Mouse (Mus musculus) midbrain, embryonic 11.5 days (tissue): Measurements from ENCODE around the gene Dnah7a. TPM values are rescaled to one million over a fixed set of nuclear protein-coding genes. Genes with fewer than 3 reads are reported as not detected.
"Not testable (repeated sequence)": the region's sequence is repeated elsewhere in the genome, so short reads cannot be mapped to it uniquely, and the experiment has no call there.

Experiments used
- ATAC-seq: fragments of 200-750 bp; cut with Nextera tagmentation; 2 replicates; pipeline ENCODE4 v1.8.0; 2017; ENCODE audit warnings: moderate TSS enrichment, moderate library complexity; ENCODE audit not compliant: low FRiP score
- DNase-seq: peaks from one replicate; pipeline ENCODE4 v3.0.0; 2015; ENCODE audit warnings: low spot score; ENCODE audit errors: missing footprints
- H3K27ac ChIP-seq: fragments of 300-500 bp; sonication (generic); 2 replicates; pipeline ENCODE4 v1.5.1; 2014; ENCODE audit warnings: low read depth, low read length
- H3K27me3 ChIP-seq: fragments of 300-500 bp; sonication (generic); 2 replicates; pipeline ENCODE4 v1.6.1; 2014; ENCODE audit warnings: mild to moderate bottlenecking, low read length, moderate library complexity, mixed read lengths; ENCODE audit not compliant: control insufficient read depth, insufficient read depth
- H3K36me3 ChIP-seq: fragments of 300-500 bp; sonication (generic); 2 replicates; pipeline ENCODE4 v1.6.1; 2014; ENCODE audit warnings: mild to moderate bottlenecking, low read length, moderate library complexity, mixed read lengths; ENCODE audit not compliant: control insufficient read depth, insufficient read depth
- H3K4me1 ChIP-seq: fragments of 300-500 bp; sonication (generic); 2 replicates; pipeline ENCODE4 v1.6.1; 2014; ENCODE audit warnings: low read length; ENCODE audit not compliant: control insufficient read depth, insufficient read depth
- H3K4me2 ChIP-seq: fragments of 300-500 bp; sonication (generic); 2 replicates; pipeline ENCODE4 v1.6.1; 2014; ENCODE audit warnings: mild to moderate bottlenecking, moderate library complexity
- H3K4me3 ChIP-seq: fragments of 300-500 bp; sonication (generic); 2 replicates; pipeline ENCODE4 v1.5.1; 2014; ENCODE audit warnings: low read depth, low read length
- H3K9ac ChIP-seq: fragments of 300-500 bp; sonication (generic); 2 replicates; pipeline ENCODE4 v1.6.1; 2014; ENCODE audit warnings: low read length
- H3K9me3 ChIP-seq: fragments of 300-500 bp; sonication (generic); 2 replicates; pipeline ENCODE4 v1.6.1; 2016; ENCODE audit warnings: low read length; ENCODE audit not compliant: control insufficient read depth
- WGBS: fragments of 180-500 bp; shearing (Covaris S2); extraction: QIAGEN DNeasy Blood & Tissue Kit; methylation state at CpG from one replicate; pipeline ENCODE4 v1.1.7; 2014; 5-methylcytosine and 5-hydroxymethylcytosine counted together
- polyA plus RNA-seq: library from polyadenylated mRNA; unstranded; fragments of >200 nt; fragmentation: Nextera tagmentation; extraction: Ambion mirVana; gene quantifications from 2 replicates; pipeline ENCODE4 v1.2.1, GENCODE M21; 2014

Gene Dnah7a
- polyA plus RNA-seq, 1 experiment from 2014 or later: 10.1 TPM

GRCm38 (mm10) chr1:53740777-53741336 lies 34.3 kb upstream of the Dnah7a start:
- Histone ChIP-seq H3K27ac (no peak overlapping the region), H3K4me1 (no peaks in the 10 kb centered on the region), H3K9me3 (no peaks in the 10 kb centered on the region), H3K4me2 (no peak overlapping the region), H3K27me3 (no peaks in the 10 kb centered on the region), H3K36me3 (no peaks in the 10 kb centered on the region), H3K4me3 (no peak overlapping the region), H3K9ac (no peak overlapping the region)
- ATAC-seq (0 out of 2 replicates have a peak, but pooled peaks have one; percentile 33), DNase-seq (no peak)
- WGBS: 80% methylated on average over 4 of the region's 4 CpGs

GRCm38 (mm10) chr1:53740077-53740776 lies 33.6 kb upstream of the Dnah7a start:
- ATAC-seq: peak; percentile 68; the same call in 1 of the 2 replicates
- not testable (repeated sequence) for H3K4me3 ChIP-seq, H3K4me1 ChIP-seq, H3K9me3 ChIP-seq, DNase-seq, H3K36me3 ChIP-seq, H3K9ac ChIP-seq, H3K27me3 ChIP-seq, H3K27ac ChIP-seq, H3K4me2 ChIP-seq
- WGBS: 63% methylated on average over 3 of the region's 4 CpGs

- no peak for DNase-seq
- 92% methylated on average over 3 of the region's 3 CpGs for WGBS
- no peaks in the 10 kb centered on the region for H3K27me3 ChIP-seq
- no peak overlapping the region for H3K27ac ChIP-seq
- no peak overlapping the region for H3K4me3 ChIP-seq
- no peaks in the 10 kb centered on the region for H3K4me1 ChIP-seq
- no peaks in the 10 kb centered on the region for H3K36me3 ChIP-seq
- H3K9ac ChIP-seq: no peak overlapping the region
- H3K9me3 ChIP-seq: no peaks in the 10 kb centered on the region
- H3K4me2 ChIP-seq: no peak overlapping the region
- no peak for ATAC-seq
These were observed 30.0 kb upstream of the Dnah7a start for GRCm38 (mm10) chr1:53736583-53736982.

GRCm38 (mm10) chr1:53728489-53729225 lies 22.1 kb upstream of the Dnah7a start:
- Histone ChIP-seq H3K9me3 (no peaks in the 10 kb centered on the region), H3K4me2 (no peak overlapping the region), H3K36me3 (no peaks in the 10 kb centered on the region), H3K27ac (no peak overlapping the region), H3K4me3 (no peak overlapping the region), H3K9ac (no peak overlapping the region), H3K4me1 (no peaks in the 10 kb centered on the region), H3K27me3 (no peaks in the 10 kb centered on the region)
- ATAC-seq (no peak), DNase-seq (no peak)
- WGBS: 74% methylated on average over 5 of the region's 5 CpGs

- Histone ChIP-seq H3K27ac (no peak overlapping the region), H3K9me3 (no peaks in the 10 kb centered on the region), H3K27me3 (no peaks in the 10 kb centered on the region), H3K4me3 (no peak overlapping the region), H3K9ac (no peak overlapping the region), H3K4me2 (no peak overlapping the region), H3K36me3 (no peaks in the 10 kb centered on the region), H3K4me1 (no peaks in the 10 kb centered on the region)
- 86% methylated on average over 2 of the region's 2 CpGs for WGBS
- ATAC-seq: no peak
- DNase-seq: no peak
These were observed 20.3 kb upstream of the Dnah7a start for GRCm38 (mm10) chr1:53726883-53727282.

- Histone ChIP-seq H3K4me1 (no peaks in the 10 kb centered on the region), H3K9me3 (no peaks in the 10 kb centered on the region), H3K27me3 (no peaks in the 10 kb centered on the region), H3K9ac (no peak overlapping the region), H3K4me2 (no peak overlapping the region), H3K27ac (no peak overlapping the region), H3K36me3 (no peaks in the 10 kb centered on the region), H3K4me3 (no peak overlapping the region)
- no peak for DNase-seq
- no peak for ATAC-seq
These were observed 14.8 kb upstream of the Dnah7a start for GRCm38 (mm10) chr1:53721353-53721752.

GRCm38 (mm10) chr1:53720601-53721351 lies 14.2 kb upstream of the Dnah7a start:
- DNase-seq (no peak), ATAC-seq (no peak)
- H3K36me3 ChIP-seq: no peaks in the 10 kb centered on the region
- no peak overlapping the region for H3K9ac ChIP-seq
- no peak overlapping the region for H3K4me3 ChIP-seq
- H3K9me3 ChIP-seq: no peaks in the 10 kb centered on the region
- H3K4me1 ChIP-seq: no peaks in the 10 kb centered on the region
- no peak overlapping the region for H3K27ac ChIP-seq
- H3K4me2 ChIP-seq: no peak overlapping the region
- H3K27me3 ChIP-seq: no peaks in the 10 kb centered on the region
- WGBS: 87% methylated on average over 5 of the region's 5 CpGs

GRCm38 (mm10) chr1:53715966-53716515 lies 9.5 kb upstream of the Dnah7a start:
- Histone ChIP-seq H3K9me3 (no peaks in the 10 kb centered on the region), H3K36me3 (no peaks in the 10 kb centered on the region), H3K4me1 (no peaks in the 10 kb centered on the region), H3K9ac (no peak overlapping the region), H3K27me3 (no peaks in the 10 kb centered on the region), H3K4me2 (no peak overlapping the region), H3K4me3 (no peak overlapping the region), H3K27ac (no peak overlapping the region)
- no peak for ATAC-seq
- WGBS: 82% methylated on average over 1 of the region's 1 CpGs
- no peak for DNase-seq
